In genomic region chr3:58977413-58977812, GRCm38 (mm10) we compare ENCODE assay signal across 35 mouse cellular contexts.
"Had no signal": no experiment of that assay in that cellular context is flagged by ENCODE, and none has a peak within 500 bp of the region (broad histone marks: within the 10 kb centered on the region; RNA-seq: fewer than 3 reads in every experiment).

No protein-coding gene starts in this region.

- H3K4me3 ChIP-seq: heart, embryonic 10.5 days; heart, embryonic 12.5 days; heart, embryonic 13.5 days; heart, embryonic 15.5 days; hindbrain, embryonic 10.5 days; hindbrain, embryonic 12.5 days; hindbrain, embryonic 13.5 days; hindbrain, embryonic 15.5 days; intestine, embryonic 15.5 days; kidney, embryonic 15.5 days; layer of hippocampus, adult 2 months had no signal

- H3K4me1 ChIP-seq: heart, embryonic 10.5 days; heart, embryonic 12.5 days; heart, embryonic 13.5 days; heart, embryonic 15.5 days; hindbrain, embryonic 10.5 days; hindbrain, embryonic 12.5 days; hindbrain, embryonic 13.5 days; hindbrain, embryonic 15.5 days; intestine, embryonic 15.5 days; kidney, embryonic 15.5 days had no signal

- H3K9ac ChIP-seq: heart, embryonic 12.5 days; heart, embryonic 13.5 days; heart, embryonic 15.5 days; hindbrain, embryonic 12.5 days; hindbrain, embryonic 13.5 days; hindbrain, embryonic 14.5 days; hindbrain, embryonic 15.5 days; intestine, embryonic 15.5 days; kidney, embryonic 15.5 days had no signal

- ATAC-seq: hindbrain, embryonic 16.5 days; hindbrain, postnatal 0 days; inflammation-experienced regulatory T-cells, adult 6 months; intestine, embryonic 15.5 days; intestine, embryonic 16.5 days; intestine, postnatal 0 days had no signal

- H3K4me2 ChIP-seq: heart, embryonic 11.5 days; heart, embryonic 12.5 days; heart, embryonic 13.5 days; heart, embryonic 15.5 days; hindbrain, embryonic 12.5 days; hindbrain, embryonic 13.5 days; hindbrain, embryonic 14.5 days; hindbrain, embryonic 15.5 days; intestine, embryonic 15.5 days; kidney, embryonic 15.5 days had no signal

- H3K36me3 ChIP-seq: heart, embryonic 10.5 days; heart, embryonic 12.5 days; heart, embryonic 13.5 days; heart, embryonic 15.5 days; hindbrain, embryonic 10.5 days; hindbrain, embryonic 12.5 days; hindbrain, embryonic 13.5 days; hindbrain, embryonic 15.5 days; intestine, embryonic 15.5 days; kidney, embryonic 15.5 days had no signal

- DNase-seq: heart, postnatal 10 days; heart, postnatal 14 days; heart, postnatal 36 days; heart, postnatal 4 days; kidney, adult 11 months; kidney, adult 18-20 months; kidney, adult 2 months; kidney, adult 8-10 months; kidney, adult 9 months; kidney, postnatal 10 days; kidney, postnatal 14 days; kidney, postnatal 25 days; kidney, postnatal 36 days; kidney, postnatal 4 days; layer of hippocampus, adult 9-11 months; layer of hippocampus, postnatal 36 days had no signal

- H3K27me3 ChIP-seq: heart, embryonic 12.5 days; heart, embryonic 13.5 days; heart, embryonic 15.5 days; hindbrain, embryonic 12.5 days; hindbrain, embryonic 13.5 days; hindbrain, embryonic 15.5 days; intestine, embryonic 15.5 days; kidney, embryonic 15.5 days had no signal

- H3K27ac ChIP-seq: heart, embryonic 10.5 days; heart, embryonic 13.5 days; heart, embryonic 15.5 days; hindbrain, embryonic 10.5 days; hindbrain, embryonic 12.5 days; hindbrain, embryonic 13.5 days; hindbrain, embryonic 14.5 days; hindbrain, embryonic 15.5 days; hindbrain, postnatal 0 days; intestine, embryonic 15.5 days; kidney, embryonic 15.5 days; kidney, postnatal 0 days; layer of hippocampus, adult 2 months had no signal

- H3K9me3 ChIP-seq: heart, embryonic 10.5 days; heart, embryonic 13.5 days; heart, embryonic 15.5 days; hindbrain, embryonic 12.5 days; hindbrain, embryonic 13.5 days; hindbrain, embryonic 15.5 days; intestine, embryonic 15.5 days; kidney, embryonic 15.5 days had no signal
